Mouse (Mus musculus) hindbrain, embryonic 14.5 days (tissue): ENCODE data around the gene Fam76b. TPM values are rescaled to one million over a fixed set of nuclear protein-coding genes. Genes with fewer than 3 reads are reported as not detected.

Source experiments
- ATAC-seq: fragments of 200-750 bp; cut with Nextera tagmentation; 2 replicates; pipeline ENCODE4 v1.8.0; 2017; ENCODE audit warnings: moderate number of reproducible peaks, mild to moderate bottlenecking, moderate TSS enrichment, moderate library complexity; ENCODE audit not compliant: low FRiP score
- DNase-seq: peaks from one replicate; pipeline ENCODE4 v3.0.0-alpha.2; 2015; ENCODE audit warnings: low spot score
- H3K27ac ChIP-seq: fragments of 300-500 bp; sonication (generic); 2 replicates; pipeline ENCODE4 v1.5.1; 2014; ENCODE audit warnings: mild to moderate bottlenecking, moderate library complexity
- H3K27me3 ChIP-seq: fragments of 300-500 bp; sonication (generic); 2 replicates; pipeline ENCODE4 v1.6.1; 2014; ENCODE audit warnings: mild to moderate bottlenecking, low read length, mixed read lengths; ENCODE audit not compliant: control insufficient read depth, insufficient read depth
- H3K36me3 ChIP-seq: fragments of 300-500 bp; sonication (generic); replicated peaks from 2 replicates; pipeline ENCODE4 v1.6.1; 2014; ENCODE audit not compliant: control insufficient read depth, insufficient read depth
- H3K4me1 ChIP-seq: fragments of 300-500 bp; sonication (generic); replicated peaks from 2 replicates; pipeline ENCODE4 v1.6.1; 2014; ENCODE audit warnings: antibody characterized with exemption, low read length, mixed read lengths; ENCODE audit not compliant: control insufficient read depth, insufficient read depth
- H3K4me2 ChIP-seq: fragments of 300-500 bp; sonication (generic); replicated peaks from 2 replicates; pipeline ENCODE4 v1.6.1; 2014; ENCODE audit warnings: mild to moderate bottlenecking, moderate library complexity
- H3K4me3 ChIP-seq: fragments of 300-500 bp; sonication (generic); replicated peaks from 2 replicates; pipeline ENCODE4 v1.5.1; 2014; ENCODE audit warnings: mild to moderate bottlenecking, low read length
- H3K9ac ChIP-seq: fragments of 300-500 bp; sonication (generic); 2 replicates; pipeline ENCODE4 v1.6.1; 2014
- H3K9me3 ChIP-seq: fragments of 300-500 bp; sonication (generic); 2 replicates; pipeline ENCODE4 v1.6.1; 2016; ENCODE audit warnings: low read length; ENCODE audit not compliant: control insufficient read depth
- WGBS: fragments of 180-500 bp; shearing (Covaris S2); extraction: QIAGEN DNeasy Blood & Tissue Kit; methylation state at CpG from one replicate; pipeline ENCODE4 v1.1.7; 2014; 5-methylcytosine and 5-hydroxymethylcytosine counted together
- polyA plus RNA-seq: library from polyadenylated mRNA; unstranded; fragments of >200 nt; fragmentation: Nextera tagmentation; extraction: Ambion mirVana; gene quantifications from 2 replicates; pipeline ENCODE4 v1.2.1, GENCODE M21; 2014

The Fam76b gene
- polyA plus RNA-seq, 1 experiment from 2014 or later = 22.1 TPM

- 71% methylated on average over 3 of the region's 3 CpGs for WGBS
- ATAC-seq (no peak), DNase-seq (no peak)
- Histone ChIP-seq H3K4me2 (no peak overlapping the region), H3K9ac (no peak overlapping the region), H3K9me3 (no peaks in the 10 kb centered on the region), H3K36me3 (no peaks in the 10 kb centered on the region), H3K27me3 (no peaks in the 10 kb centered on the region), H3K4me1 (no peaks in the 10 kb centered on the region), H3K27ac (no peak overlapping the region), H3K4me3 (no peak overlapping the region)
Measured at GRCm38 (mm10) chr9:13853876-13854275, 26.4 kb downstream of the Fam76b start.

GRCm38 (mm10) chr9:13856247-13856646 lies 28.7 kb downstream of the Fam76b start:
- H3K9ac ChIP-seq = no peak overlapping the region
- no peaks in the 10 kb centered on the region for H3K36me3 ChIP-seq
- H3K9me3 ChIP-seq = no peaks in the 10 kb centered on the region
- no peaks in the 10 kb centered on the region for H3K27me3 ChIP-seq
- H3K4me3 ChIP-seq = no peak overlapping the region
- no peak overlapping the region for H3K4me2 ChIP-seq
- ATAC-seq (no peak), DNase-seq (no peak)
- no peaks in the 10 kb centered on the region for H3K4me1 ChIP-seq
- no peak overlapping the region for H3K27ac ChIP-seq
- 82% methylated on average over 1 of the region's 1 CpGs for WGBS

- WGBS = 86% methylated on average over 4 of the region's 4 CpGs
- no peak overlapping the region for H3K27ac ChIP-seq
- no peaks in the 10 kb centered on the region for H3K4me1 ChIP-seq
- H3K27me3 ChIP-seq = no peaks in the 10 kb centered on the region
- no peak overlapping the region for H3K4me2 ChIP-seq
- no peaks in the 10 kb centered on the region for H3K9me3 ChIP-seq
- no peaks in the 10 kb centered on the region for H3K36me3 ChIP-seq
- DNase-seq (no peak), ATAC-seq (no peak)
- no peak overlapping the region for H3K4me3 ChIP-seq
- H3K9ac ChIP-seq = no peak overlapping the region
Measured at GRCm38 (mm10) chr9:13856777-13857176, 29.3 kb downstream of the Fam76b start.

- Histone ChIP-seq H3K4me1 (no peaks in the 10 kb centered on the region), H3K4me2 (no peak overlapping the region), H3K9me3 (no peaks in the 10 kb centered on the region), H3K9ac (no peak overlapping the region), H3K36me3 (no peaks in the 10 kb centered on the region), H3K4me3 (no peak overlapping the region), H3K27me3 (no peaks in the 10 kb centered on the region), H3K27ac (no peak overlapping the region)
- ATAC-seq (no peak), DNase-seq (no peak)
- WGBS = 79% methylated on average over 2 of the region's 2 CpGs
Measured at GRCm38 (mm10) chr9:13867646-13868045, 40.1 kb downstream of the Fam76b start.

- 89% methylated on average over 7 of the region's 7 CpGs for WGBS
- Histone ChIP-seq H3K9me3 (no peaks in the 10 kb centered on the region), H3K4me2 (no peak overlapping the region), H3K36me3 (no peaks in the 10 kb centered on the region), H3K9ac (no peak overlapping the region), H3K27me3 (no peaks in the 10 kb centered on the region), H3K27ac (no peak overlapping the region), H3K4me1 (no peaks in the 10 kb centered on the region), H3K4me3 (no peak overlapping the region)
- DNase-seq = no peak
- ATAC-seq = no peak
Measured at GRCm38 (mm10) chr9:13871631-13872030, 44.1 kb downstream of the Fam76b start.

- no peaks in the 10 kb centered on the region for H3K9me3 ChIP-seq
- H3K27ac ChIP-seq = no peak overlapping the region
- no peak overlapping the region for H3K4me3 ChIP-seq
- H3K4me2 ChIP-seq = no peak overlapping the region
- DNase-seq = no peak
- no peaks in the 10 kb centered on the region for H3K27me3 ChIP-seq
- 47% methylated on average over 2 of the region's 2 CpGs for WGBS
- no peak for ATAC-seq
- no peaks in the 10 kb centered on the region for H3K36me3 ChIP-seq
- H3K9ac ChIP-seq = no peak overlapping the region
- H3K4me1 ChIP-seq = no peaks in the 10 kb centered on the region
Measured at GRCm38 (mm10) chr9:13874359-13874758, 46.8 kb downstream of the Fam76b start.

- H3K4me1 ChIP-seq = no peaks in the 10 kb centered on the region
- 51% methylated on average over 2 of the region's 2 CpGs for WGBS
- H3K4me3 ChIP-seq = no peak overlapping the region
- ATAC-seq (no peak), DNase-seq (no peak)
- no peaks in the 10 kb centered on the region for H3K27me3 ChIP-seq
- H3K27ac ChIP-seq = no peak overlapping the region
- H3K9ac ChIP-seq = no peak overlapping the region
- no peak overlapping the region for H3K4me2 ChIP-seq
- H3K9me3 ChIP-seq = no peaks in the 10 kb centered on the region
- no peaks in the 10 kb centered on the region for H3K36me3 ChIP-seq
Measured at GRCm38 (mm10) chr9:13875340-13875739, 47.8 kb downstream of the Fam76b start.

- Histone ChIP-seq H3K36me3 (no peaks in the 10 kb centered on the region), H3K9ac (no peak overlapping the region), H3K4me3 (no peak overlapping the region), H3K9me3 (0 out of 2 replicates have a peak, but pooled peaks cover 4% of the 10 kb centered on the region), H3K4me1 (no peaks in the 10 kb centered on the region), H3K4me2 (no peak overlapping the region), H3K27ac (no peak overlapping the region), H3K27me3 (no peaks in the 10 kb centered on the region)
- ATAC-seq (no peak), DNase-seq (no peak)
- 68% methylated on average over 1 of the region's 1 CpGs for WGBS
Measured at GRCm38 (mm10) chr9:13880761-13881160, 53.2 kb downstream of the Fam76b start.

GRCm38 (mm10) chr9:13882478-13882877 lies 55.0 kb downstream of the Fam76b start:
- DNase-seq = no peak
- H3K4me1 ChIP-seq = no peaks in the 10 kb centered on the region
- H3K36me3 ChIP-seq = no peaks in the 10 kb centered on the region
- no peak overlapping the region for H3K27ac ChIP-seq
- H3K9me3 ChIP-seq = 0 out of 2 replicates have a peak, but pooled peaks cover 4% of the 10 kb centered on the region
- no peaks in the 10 kb centered on the region for H3K27me3 ChIP-seq
- ATAC-seq = no peak
- no peak overlapping the region for H3K4me3 ChIP-seq
- no peak overlapping the region for H3K4me2 ChIP-seq
- H3K9ac ChIP-seq = no peak overlapping the region
- 51% methylated on average over 2 of the region's 2 CpGs for WGBS

- Histone ChIP-seq H3K4me1 (no peaks in the 10 kb centered on the region), H3K4me2 (no peak overlapping the region), H3K9ac (no peak overlapping the region), H3K4me3 (no peak overlapping the region), H3K27ac (no peak overlapping the region), H3K9me3 (peaks cover 8% of the 10 kb centered on the region; the same call in 1 of the 2 replicates), H3K36me3 (no peaks in the 10 kb centered on the region), H3K27me3 (no peaks in the 10 kb centered on the region)
- no peak for ATAC-seq
- 78% methylated on average over 5 of the region's 5 CpGs for WGBS
- no peak for DNase-seq
Measured at GRCm38 (mm10) chr9:13888981-13889380, 61.5 kb downstream of the Fam76b start.
